Mouse (Mus musculus): ENCODE results near the gene Cpsf4. TPM values are rescaled to one million over a fixed set of nuclear protein-coding genes. Genes with fewer than 3 reads are reported as not detected.

The Cpsf4 gene
- 34.3 TPM for polyA plus RNA-seq (2017; shearing (Covaris generic))

GRCm38 (mm10) chr5:145166536-145167305 lies at the start of gene Cpsf4, which contains the start of gene Ptcd1:
Gene Cpsf4 (plus strand): TSS chr5:145167213.
Gene Ptcd1 (minus strand): TSS chr5:145167108.

DNA sequence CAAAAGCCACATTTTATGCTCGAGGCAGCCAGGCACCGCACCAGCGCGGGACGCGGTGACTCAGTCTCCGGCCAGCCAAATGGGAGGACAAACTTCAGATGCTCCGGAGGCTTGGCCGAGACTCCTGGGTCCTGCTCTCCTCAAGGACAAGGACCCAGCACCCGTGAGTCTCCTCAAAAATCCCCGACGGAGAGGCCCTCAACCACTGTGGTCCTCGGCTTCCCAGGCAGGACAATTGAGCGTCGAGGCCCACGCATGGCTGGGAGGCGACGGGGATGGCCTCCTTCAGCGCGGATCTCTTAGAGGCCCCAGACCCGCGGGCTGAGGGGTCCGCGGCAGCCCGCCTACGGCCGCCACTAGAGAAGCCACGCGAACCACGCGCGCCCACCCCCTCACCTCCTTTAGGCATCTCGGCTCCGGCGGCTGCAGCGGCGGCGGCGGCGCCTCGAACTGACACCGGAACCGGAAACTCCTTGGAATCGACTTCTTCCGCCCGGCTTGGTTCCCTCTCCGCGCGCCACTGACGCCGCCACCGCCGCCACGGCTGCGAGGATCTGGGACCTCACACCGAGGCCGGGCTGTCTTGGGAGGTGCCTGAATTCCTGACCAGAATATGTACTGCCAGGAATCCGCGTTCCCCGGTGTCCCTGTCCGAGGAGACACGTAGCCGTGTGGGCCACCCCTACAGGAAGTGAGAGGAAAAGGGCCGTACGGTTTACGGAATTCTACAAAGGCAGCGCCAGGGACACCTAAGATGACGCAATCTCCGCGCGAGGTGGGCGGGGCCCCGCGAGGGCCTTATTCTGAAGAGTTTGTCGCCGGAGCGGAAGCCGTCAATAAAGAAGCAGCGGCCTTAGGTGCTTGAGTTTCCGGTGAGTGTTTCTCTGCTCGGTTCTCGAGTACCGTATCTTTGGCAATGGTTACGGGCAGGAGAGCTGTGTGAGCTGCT lies 27.2 kb upstream of the Cpsf4 start, which contains the start of the genes Pdap1 and Bud31:
Gene Pdap1, minus strand, starts transcription at position 668 of the 949 bp plus-strand sequence.
Gene Bud31, plus strand, starts transcription at position 792 of the 949 bp plus-strand sequence.

GRCm38 (mm10) chr5:145191962-145192361 lies 24.9 kb downstream of the Cpsf4 start, which contains the start of gene Atp5j2:
Gene Atp5j2 (minus strand): TSS chr5:145192062.

DNA sequence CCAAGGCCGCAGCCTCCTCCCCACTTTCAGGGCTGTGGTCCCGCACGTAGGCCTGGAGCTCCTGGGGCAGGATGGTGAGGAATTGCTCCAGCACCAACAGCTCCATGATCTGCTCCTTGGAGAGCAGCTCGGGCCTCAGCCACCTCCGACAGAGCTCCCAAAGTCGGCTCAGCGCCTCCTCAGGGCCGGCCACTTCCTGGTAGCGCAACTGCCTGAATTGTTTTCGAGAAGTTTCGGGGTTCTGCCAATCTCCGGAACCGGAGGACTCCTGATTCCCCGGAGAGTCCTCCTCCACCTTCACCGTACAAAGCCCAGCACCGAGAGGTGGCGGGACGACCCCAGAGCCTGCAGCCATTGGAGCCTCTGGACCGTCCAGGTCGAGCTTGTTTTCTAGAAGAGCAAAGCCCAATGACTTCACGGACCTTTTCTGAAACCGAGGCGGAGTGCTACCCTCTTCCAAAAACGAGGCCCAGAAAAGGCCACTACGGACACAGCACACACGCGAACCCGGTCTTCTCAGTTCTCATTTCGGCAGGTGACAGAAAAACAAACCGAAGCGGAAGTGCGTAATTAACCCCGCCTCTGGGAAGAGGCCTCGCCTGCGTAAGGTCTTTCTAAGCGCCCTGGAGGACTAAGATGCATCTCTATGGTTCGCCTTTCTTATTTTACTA lies 34.4 kb downstream of the Cpsf4 start, which contains the start of gene Zkscan14:
Gene Zkscan14, minus strand, starts transcription at position 548 of the 671 bp plus-strand sequence.

GRCm38 (mm10) chr5:145203936-145204691 lies 37.1 kb downstream of the Cpsf4 start, which contains the start of gene Zkscan5:
Gene Zkscan5 (plus strand): TSS chr5:145204562.

DNA sequence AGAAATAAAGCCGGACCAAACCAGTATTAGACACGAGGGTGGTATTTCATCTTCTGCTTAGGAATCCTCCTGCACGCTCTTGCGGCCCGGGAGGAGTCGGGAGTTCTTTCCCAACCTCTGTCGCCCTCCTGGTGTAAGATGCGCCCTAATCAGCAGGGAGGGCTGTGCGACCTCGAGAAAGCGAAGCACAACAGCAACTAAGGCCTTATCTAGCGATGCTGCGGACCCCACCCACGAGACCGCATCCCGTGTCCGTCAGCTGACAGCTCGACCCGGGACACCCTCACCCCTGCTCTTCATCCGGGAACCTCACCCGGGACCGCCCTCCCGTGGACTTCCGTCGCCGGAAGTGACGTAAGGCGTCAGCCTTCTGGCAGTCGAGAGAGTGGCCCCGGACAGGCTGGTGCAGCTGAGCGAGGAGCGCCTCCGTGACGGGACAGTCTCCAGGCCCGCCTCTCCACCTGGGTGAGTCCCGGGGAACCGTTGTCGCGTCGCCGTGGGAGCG lies 64.4 kb downstream of the Cpsf4 start, which contains the start of gene Zfp655:
Gene Zfp655, plus strand, starts transcription at position 349 of the 505 bp plus-strand sequence.

Other genes with a start within 250 kb of the Cpsf4 start
- gene Smurf1, start 201.4 kb upstream of the Cpsf4 start, polyA plus RNA-seq (2017; shearing (Covaris generic)), result 3.2 TPM
- not detected for gene Gm4871, start 134.5 kb upstream of the Cpsf4 start, polyA plus RNA-seq (2017; shearing (Covaris generic))
- gene 1700018F24Rik, start 124.2 kb upstream of the Cpsf4 start, polyA plus RNA-seq (2017; shearing (Covaris generic)), result not detected
- gene Arpc1a, start 83.4 kb upstream of the Cpsf4 start, polyA plus RNA-seq (2017; shearing (Covaris generic)), result 87.7 TPM
- not detected for gene Kpna7, start 83.2 kb upstream of the Cpsf4 start, polyA plus RNA-seq (2017; shearing (Covaris generic))
- 1,374 TPM for gene Arpc1b, start 53.0 kb upstream of the Cpsf4 start, polyA plus RNA-seq (2017; shearing (Covaris generic))
- 62.8 TPM for gene Pdap1, start 27.0 kb upstream of the Cpsf4 start, polyA plus RNA-seq (2017; shearing (Covaris generic))
- 212 TPM for gene Bud31, start 26.9 kb upstream of the Cpsf4 start, polyA plus RNA-seq (2017; shearing (Covaris generic))
- 28.9 TPM for gene Ptcd1, start 105 bp upstream of the Cpsf4 start, polyA plus RNA-seq (2017; shearing (Covaris generic))
- gene Atp5j2, start 24.8 kb downstream of the Cpsf4 start, polyA plus RNA-seq (2017; shearing (Covaris generic)), result 479 TPM
- 25.8 TPM for gene Zkscan14, start 34.7 kb downstream of the Cpsf4 start, polyA plus RNA-seq (2017; shearing (Covaris generic))
- gene Zkscan5, start 37.3 kb downstream of the Cpsf4 start, polyA plus RNA-seq (2017; shearing (Covaris generic)), result 8.3 TPM
- 54.7 TPM for gene Zfp655, start 64.5 kb downstream of the Cpsf4 start, polyA plus RNA-seq (2017; shearing (Covaris generic))
- 0.83 TPM for gene Zscan25, start 113.3 kb downstream of the Cpsf4 start, polyA plus RNA-seq (2017; shearing (Covaris generic))
- not detected for gene Cyp3a57, start 178.1 kb downstream of the Cpsf4 start, polyA plus RNA-seq (2017; shearing (Covaris generic))

All from activated CD4-positive, CD25-positive, alpha-beta regulatory T cell, adult 9 weeks (primary cell).